Comparison of ENCODE assay signal across 9 mouse cellular contexts in the genomic region with DNA sequence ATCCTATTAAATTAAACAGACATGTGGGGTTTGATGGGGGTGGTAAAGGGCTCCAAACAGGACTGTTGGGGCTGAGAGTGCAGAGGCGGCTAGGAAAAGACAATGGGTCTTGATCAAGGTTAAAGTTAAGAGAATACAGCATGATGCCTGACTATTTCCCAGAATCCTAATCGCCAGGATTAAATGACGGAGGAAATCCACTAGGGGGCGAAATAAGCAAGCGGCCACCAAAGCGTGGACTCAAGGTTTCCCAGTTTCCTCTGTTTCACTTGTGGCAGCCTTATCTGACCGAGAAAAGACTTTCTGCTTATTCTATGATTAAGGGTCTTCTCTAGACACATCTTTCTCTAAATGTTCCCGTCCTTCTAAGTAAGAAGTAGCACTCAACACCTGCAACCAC. TPM values are rescaled to one million over a fixed set of nuclear protein-coding genes. Genes with fewer than 3 reads are reported as not detected.
DNase-seq lines count a peak whose midpoint lies in the region; ATAC-seq and TF ChIP-seq lines count a peak whose summit lies in the region.
"Had no signal": no experiment of that assay in that cellular context is flagged by ENCODE, and none has a peak within 500 bp of the region (broad histone marks: within the 10 kb centered on the region; RNA-seq: fewer than 3 reads in every experiment).

No protein-coding gene starts in this region.

- no peak for TF ChIP-seq POLR2A in limb, embryonic 14.5 days (IDR thresholded peaks at IDR 0.05; ENCODE audit: borderline replicate concordance, extremely low read depth, insufficient read depth, insufficient read length)

- WGBS in limb, embryonic 14.5 days = 29% methylated on average over 8 of the region's 8 CpGs
- WGBS in limb, embryonic 10.5 days = 35% methylated on average over 8 of the region's 8 CpGs

- H3K36me3 ChIP-seq in limb, embryonic 14.5 days (ENCODE audit: control insufficient read depth, insufficient read depth, low read length) = no peaks in the 10 kb centered on the region
- no peaks in the 10 kb centered on the region for H3K36me3 ChIP-seq in limb, embryonic 10.5 days
- H3K36me3 ChIP-seq: lung, embryonic 15.5 days had no signal

- no peak for ATAC-seq in limb, embryonic 14.5 days (ENCODE audit: low FRiP score, low read depth)
- peak; percentile 43; the same call in 1 of the 2 replicates for ATAC-seq in megakaryocyte, adult 5-6 weeks (ENCODE audit: poor library complexity, severe bottlenecking)
- ATAC-seq in activated CD4-positive, CD25-positive, alpha-beta regulatory T cell, adult 4 months = no peak

- no peaks in the 10 kb centered on the region for H3K4me1 ChIP-seq in limb, embryonic 14.5 days (ENCODE audit: control insufficient read depth, insufficient read depth, low read length)
- no peaks in the 10 kb centered on the region for H3K4me1 ChIP-seq in limb, embryonic 10.5 days
- H3K4me1 ChIP-seq: lung, embryonic 15.5 days had no signal

- H3K27ac ChIP-seq in limb, embryonic 14.5 days (replicated peaks; ENCODE audit: low read depth, low read length) = no peak overlapping the region
- no peak overlapping the region for H3K27ac ChIP-seq in limb, embryonic 10.5 days
- H3K27ac ChIP-seq: lung, embryonic 15.5 days had no signal

- peak; percentile 6 for DNase-seq in limb, embryonic 14.5 days (ENCODE audit: low spot score)
- DNase-seq in limb, embryonic 10.5 days (ENCODE audit: low spot score) = no peak
- peak; percentile 4 for DNase-seq in adipocyte (ENCODE audit: low spot score)
- peak; percentile 36 to 64 for DNase-seq in cerebellum, postnatal 25 days
- DNase-seq in layer of hippocampus, adult 18-20 months (ENCODE audit: low spot score in 2 of 2) = no peak
- DNase-seq in heart, adult 9 months (ENCODE audit: low spot score in 2 of 2) = no peak

- no peaks in the 10 kb centered on the region for H3K9me3 ChIP-seq in limb, embryonic 14.5 days (ENCODE audit: control insufficient read depth, low read length)
- no peaks in the 10 kb centered on the region for H3K9me3 ChIP-seq in limb, embryonic 10.5 days (replicated peaks)
- H3K9me3 ChIP-seq: lung, embryonic 15.5 days had no signal

- no peak overlapping the region for H3K4me3 ChIP-seq in limb, embryonic 14.5 days (replicated peaks; ENCODE audit: low read length)
- no peak overlapping the region for H3K4me3 ChIP-seq in limb, embryonic 10.5 days
- H3K4me3 ChIP-seq: lung, embryonic 15.5 days had no signal

- H3K9ac ChIP-seq in limb, embryonic 14.5 days (ENCODE audit: low read depth, low read length, severe bottlenecking) = no peak overlapping the region
- H3K9ac ChIP-seq: lung, embryonic 15.5 days had no signal

- no peak overlapping the region for H3K4me2 ChIP-seq in limb, embryonic 14.5 days (replicated peaks; ENCODE audit: low read depth, low read length, severe bottlenecking)
- H3K4me2 ChIP-seq: lung, embryonic 15.5 days had no signal

- no peaks in the 10 kb centered on the region for H3K27me3 ChIP-seq in limb, embryonic 14.5 days (ENCODE audit: control insufficient read depth, insufficient read depth, low read length)
- no peaks in the 10 kb centered on the region for H3K27me3 ChIP-seq in limb, embryonic 10.5 days (ENCODE audit: low read depth, poor library complexity, severe bottlenecking)
- H3K27me3 ChIP-seq: lung, embryonic 15.5 days had no signal

RNA-seq across cellular contexts. Expression of a gene that starts 31.2 kb away (rescaled TPM):
- 1.8 TPM in 2 replicates for polyA plus RNA-seq in limb, embryonic 14.5 days (2012; rRNA removed)
- polyA plus RNA-seq in limb, embryonic 14.5 days (2014; fragmentation: Nextera tagmentation; extraction: Ambion mirVana) = 1.7 and 1.8 TPM in 2 replicates
- 0.06 and 0.16 TPM in 2 replicates for polyA plus RNA-seq in limb, embryonic 10.5 days (2016; fragmentation: Nextera tagmentation; extraction: Ambion mirVana)
- not detected in 2 replicates for total RNA-seq in megakaryocyte, adult 5-6 weeks (2015)
- not detected in 2 replicates for total RNA-seq in megakaryocyte, adult 5-6 weeks (2017)
- 10 to 100 TPM; 40.2 to 45.2 TPM for total RNA-seq in layer of hippocampus, adult 18-20 months (2021)
- polyA plus RNA-seq in activated CD4-positive, CD25-positive, alpha-beta regulatory T cell, adult 4 months (2017; shearing (Covaris generic)) = not detected

Comparison
In these comparisons a context has a peak if more than half of its experiments do, and no peak if none do; other contexts are left out.
1. DNase-seq: peak in limb, embryonic 14.5 days (single experiment), adipocyte (single experiment) and cerebellum, postnatal 25 days (2 of 2); none in limb, embryonic 10.5 days (single experiment), layer of hippocampus, adult 18-20 months (0 of 2) and heart, adult 9 months (0 of 2).